Mouse (Mus musculus) thymus, postnatal 10 days (tissue): ENCODE results near the gene Sult1a1.
"Not testable (repeated sequence)": the region's sequence is repeated elsewhere in the genome, so short reads cannot be mapped to it uniquely, and the experiment has no call there.

Experiments
- DNase-seq, 2 experiments: peaks; one replicate each; pipeline ENCODE4 v3.0.0; 2021; ENCODE audit warnings: low spot score in 2 of 2

Sult1a1 gene

GRCm38 (mm10) chr7:126696886-126697285 lies 20.7 kb upstream of the Sult1a1 start:
- DNase-seq, result no peak

- no peak for DNase-seq
Observed at GRCm38 (mm10) chr7:126696303-126696702, 20.1 kb upstream of the Sult1a1 start.

GRCm38 (mm10) chr7:126695631-126696207 lies 19.5 kb upstream of the Sult1a1 start, which contains the start of gene Slx1b:
Gene Slx1b, minus strand, starts transcription at chr7:126695784.
- peak; percentile 89 to 91 for DNase-seq

GRCm38 (mm10) chr7:126695210-126695611 lies 19.0 kb upstream of the Sult1a1 start, which contains the start of gene Bola2:
Gene Bola2, plus strand, starts transcription at chr7:126695401.
- peak; percentile 66 to 78 for DNase-seq

- DNase-seq, result no peak
Observed at GRCm38 (mm10) chr7:126694441-126695051, 18.3 kb upstream of the Sult1a1 start.

- no peak for DNase-seq
Observed at GRCm38 (mm10) chr7:126693781-126694180, 17.5 kb upstream of the Sult1a1 start.

- DNase-seq, result peak; percentile 76 to 90
Observed at GRCm38 (mm10) chr7:126693256-126693655, 17.0 kb upstream of the Sult1a1 start.

- DNase-seq, result no peak
Observed at GRCm38 (mm10) chr7:126692426-126692825, 16.2 kb upstream of the Sult1a1 start.

- no peak for DNase-seq
Observed at GRCm38 (mm10) chr7:126691676-126692075, 15.4 kb upstream of the Sult1a1 start.

GRCm38 (mm10) chr7:126690737-126691136 lies 14.5 kb upstream of the Sult1a1 start:
- no peak for DNase-seq

- DNase-seq, result no peak
Observed at GRCm38 (mm10) chr7:126689021-126689420, 12.8 kb upstream of the Sult1a1 start.

GRCm38 (mm10) chr7:126688156-126688555 lies 11.9 kb upstream of the Sult1a1 start:
- DNase-seq, result not testable (repeated sequence)

- DNase-seq, result no peak
Observed at GRCm38 (mm10) chr7:126681221-126681620, 5.0 kb upstream of the Sult1a1 start.

- DNase-seq, result no peak
Observed at GRCm38 (mm10) chr7:126679683-126680082, 3.5 kb upstream of the Sult1a1 start.

GRCm38 (mm10) chr7:126678545-126679341 lies 2.5 kb upstream of the Sult1a1 start:
- DNase-seq, result no peak

- DNase-seq, result no peak
Observed at GRCm38 (mm10) chr7:126676631-126677220, 494 bp upstream of the Sult1a1 start.

GRCm38 (mm10) chr7:126675104-126675503 lies 1.1 kb downstream of the Sult1a1 start:
- no peak for DNase-seq

- DNase-seq, result no peak
Observed at GRCm38 (mm10) chr7:126672111-126672510, 4.1 kb downstream of the Sult1a1 start.

GRCm38 (mm10) chr7:126670152-126670551 lies 6.1 kb downstream of the Sult1a1 start:
- DNase-seq, result no peak

- no peak for DNase-seq
Observed at GRCm38 (mm10) chr7:126668452-126668851, 7.8 kb downstream of the Sult1a1 start.

GRCm38 (mm10) chr7:126667495-126668090 lies 8.6 kb downstream of the Sult1a1 start:
- no peak for DNase-seq

GRCm38 (mm10) chr7:126665269-126665668 lies 11.0 kb downstream of the Sult1a1 start:
- no peak for DNase-seq
